Mouse (Mus musculus): ENCODE results near the gene Mrpl55. TPM values are rescaled to one million over a fixed set of nuclear protein-coding genes. Genes with fewer than 3 reads are reported as not detected.

Mrpl55 gene
- polyA plus RNA-seq, 1 experiment from 2014 or later = 113 TPM

- WGBS = 10% methylated on average over 7 of the region's 7 CpGs
- Histone ChIP-seq H3K4me1 (ENCODE audit: control insufficient read depth, insufficient read depth, low read length) (peaks cover 13% of the 10 kb centered on the region), H3K9me3 (ENCODE audit: control insufficient read depth, low read length) (no peaks in the 10 kb centered on the region), H3K4me2 (replicated peaks; ENCODE audit: low read depth, low read length) (no peak overlapping the region), H3K9ac (ENCODE audit: low read depth, low read length) (no peak overlapping the region), H3K27me3 (ENCODE audit: control insufficient read depth, insufficient read depth, low read length) (no peaks in the 10 kb centered on the region), H3K36me3 (ENCODE audit: control insufficient read depth, insufficient read depth, low read length) (no peaks in the 10 kb centered on the region), H3K27ac (ENCODE audit: low read depth, low read length) (no peak overlapping the region), H3K4me3 (ENCODE audit: low read length) (no peak overlapping the region)
- ATAC-seq (ENCODE audit: low FRiP score, low TSS enrichment) = no peak
These were observed 28.0 kb downstream of the Mrpl55 start for GRCm38 (mm10) chr11:59230144-59230760.

DNA sequence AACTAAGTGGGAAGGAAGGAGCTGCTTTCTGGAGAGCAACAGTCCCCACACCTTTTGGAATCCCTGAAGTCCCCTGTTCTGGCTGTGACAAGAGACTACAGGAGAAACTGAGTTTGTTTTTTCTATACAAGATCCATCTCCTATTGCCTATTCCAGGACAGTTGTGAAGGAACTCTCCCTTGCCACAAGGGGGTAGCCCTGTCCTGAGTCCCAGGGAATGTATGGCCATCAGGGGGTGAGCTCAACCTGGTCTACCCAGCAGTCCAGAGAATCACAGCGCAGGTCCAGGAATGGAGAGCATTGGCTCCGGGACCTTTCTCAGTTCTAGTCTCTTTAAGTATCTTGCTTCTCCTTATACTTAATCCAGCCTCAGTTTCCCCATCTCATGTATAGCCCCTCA lies 30.5 kb downstream of the Mrpl55 start:
- no peak for ATAC-seq (ENCODE audit: low FRiP score, low TSS enrichment)
- Histone ChIP-seq H3K36me3 (ENCODE audit: control insufficient read depth, insufficient read depth, low read length) (no peaks in the 10 kb centered on the region), H3K27me3 (ENCODE audit: control insufficient read depth, insufficient read depth, low read length) (no peaks in the 10 kb centered on the region), H3K27ac (ENCODE audit: low read depth, low read length) (no peak overlapping the region), H3K9me3 (ENCODE audit: control insufficient read depth, low read length) (no peaks in the 10 kb centered on the region), H3K4me3 (ENCODE audit: low read length) (no peak overlapping the region), H3K4me1 (ENCODE audit: control insufficient read depth, insufficient read depth, low read length) (no peaks in the 10 kb centered on the region), H3K4me2 (replicated peaks; ENCODE audit: low read depth, low read length) (no peak overlapping the region), H3K9ac (ENCODE audit: low read depth, low read length) (no peak overlapping the region)
- 60% methylated on average over 2 of the region's 2 CpGs for WGBS

- WGBS = 2% methylated on average over 15 of the region's 15 CpGs
- H3K36me3 ChIP-seq (ENCODE audit: control insufficient read depth, insufficient read depth, low read length) = no peaks in the 10 kb centered on the region
- H3K27me3 ChIP-seq (ENCODE audit: control insufficient read depth, insufficient read depth, low read length) = peaks cover 16% of the 10 kb centered on the region; the same call in 1 of the 2 replicates
- H3K9ac ChIP-seq (ENCODE audit: low read depth, low read length) = no peak overlapping the region
- ATAC-seq (ENCODE audit: low FRiP score, low TSS enrichment) = peak; percentile 75
- H3K4me2 ChIP-seq (replicated peaks; ENCODE audit: low read depth, low read length) = no peak overlapping the region
- no peak overlapping the region for H3K4me3 ChIP-seq (ENCODE audit: low read length)
- H3K27ac ChIP-seq (ENCODE audit: low read depth, low read length) = no peak overlapping the region
- H3K9me3 ChIP-seq (ENCODE audit: control insufficient read depth, low read length) = no peaks in the 10 kb centered on the region
- H3K4me1 ChIP-seq (ENCODE audit: control insufficient read depth, insufficient read depth, low read length) = no peaks in the 10 kb centered on the region
These were observed 36.5 kb downstream of the Mrpl55 start for GRCm38 (mm10) chr11:59238525-59239427.

DNA sequence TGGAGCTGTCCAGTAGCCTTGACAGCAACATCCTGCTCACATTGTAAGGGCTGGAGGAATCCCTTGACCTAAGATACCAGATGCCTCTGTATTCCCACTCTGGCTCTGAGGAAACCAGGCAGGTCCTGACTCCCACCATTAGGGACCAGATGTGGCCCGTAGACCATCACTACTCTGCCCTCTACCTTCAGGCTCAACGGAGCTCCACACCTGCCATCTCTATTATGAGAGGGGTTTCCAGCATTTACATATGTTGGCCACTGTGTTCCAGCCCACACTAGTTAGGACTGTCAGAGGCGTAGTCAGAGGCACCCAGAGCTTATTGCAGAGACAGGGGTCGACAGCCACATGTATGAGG lies 37.1 kb downstream of the Mrpl55 start:
- Histone ChIP-seq H3K4me1 (ENCODE audit: control insufficient read depth, insufficient read depth, low read length) (no peaks in the 10 kb centered on the region), H3K36me3 (ENCODE audit: control insufficient read depth, insufficient read depth, low read length) (no peaks in the 10 kb centered on the region), H3K27me3 (ENCODE audit: control insufficient read depth, insufficient read depth, low read length) (peaks cover 18% of the 10 kb centered on the region; the same call in 1 of the 2 replicates), H3K9ac (ENCODE audit: low read depth, low read length) (no peak overlapping the region), H3K27ac (ENCODE audit: low read depth, low read length) (no peak overlapping the region), H3K4me3 (ENCODE audit: low read length) (no peak overlapping the region), H3K4me2 (replicated peaks; ENCODE audit: low read depth, low read length) (no peak overlapping the region), H3K9me3 (ENCODE audit: control insufficient read depth, low read length) (no peaks in the 10 kb centered on the region)
- ATAC-seq (ENCODE audit: low FRiP score, low TSS enrichment) = peak; percentile 32
- WGBS = 55% methylated on average over 4 of the region's 4 CpGs

GRCm38 (mm10) chr11:59239796-59240195 lies 37.5 kb downstream of the Mrpl55 start:
- Histone ChIP-seq H3K9me3 (ENCODE audit: control insufficient read depth, low read length) (no peaks in the 10 kb centered on the region), H3K9ac (ENCODE audit: low read depth, low read length) (no peak overlapping the region), H3K4me1 (ENCODE audit: control insufficient read depth, insufficient read depth, low read length) (no peaks in the 10 kb centered on the region), H3K27ac (ENCODE audit: low read depth, low read length) (no peak overlapping the region), H3K27me3 (ENCODE audit: control insufficient read depth, insufficient read depth, low read length) (peaks cover 18% of the 10 kb centered on the region; the same call in 1 of the 2 replicates), H3K4me3 (ENCODE audit: low read length) (no peak overlapping the region), H3K36me3 (ENCODE audit: control insufficient read depth, insufficient read depth, low read length) (no peaks in the 10 kb centered on the region), H3K4me2 (replicated peaks; ENCODE audit: low read depth, low read length) (no peak overlapping the region)
- 74% methylated on average over 4 of the region's 4 CpGs for WGBS
- no peak for ATAC-seq (ENCODE audit: low FRiP score, low TSS enrichment)

DNA sequence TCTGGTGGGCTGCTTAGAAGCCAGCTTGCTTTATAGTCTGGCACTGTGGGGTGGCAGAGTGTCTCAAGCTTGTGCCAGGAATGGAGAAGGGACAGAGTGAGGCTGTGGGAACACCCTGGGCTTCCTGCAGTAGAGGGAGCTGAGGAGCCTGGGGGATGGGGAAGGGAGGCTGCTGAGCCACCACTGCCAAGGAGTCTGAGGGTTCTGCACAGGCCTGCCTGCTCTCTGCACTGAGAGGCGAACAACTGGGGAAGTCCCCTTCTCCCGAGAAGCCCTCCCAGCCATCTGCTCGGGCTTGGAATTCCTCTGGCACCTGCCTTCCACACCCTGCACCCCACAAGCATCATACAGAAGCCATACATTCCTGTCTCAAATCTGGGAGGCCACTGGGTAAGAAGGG lies 39.6 kb downstream of the Mrpl55 start:
- ATAC-seq (ENCODE audit: low FRiP score, low TSS enrichment) = no peak
- Histone ChIP-seq H3K27ac (ENCODE audit: low read depth, low read length) (no peak overlapping the region), H3K36me3 (ENCODE audit: control insufficient read depth, insufficient read depth, low read length) (no peaks in the 10 kb centered on the region), H3K4me2 (replicated peaks; ENCODE audit: low read depth, low read length) (no peak overlapping the region), H3K9me3 (ENCODE audit: control insufficient read depth, low read length) (no peaks in the 10 kb centered on the region), H3K27me3 (ENCODE audit: control insufficient read depth, insufficient read depth, low read length) (peaks cover 18% of the 10 kb centered on the region; the same call in 1 of the 2 replicates), H3K4me3 (ENCODE audit: low read length) (no peak overlapping the region), H3K4me1 (ENCODE audit: control insufficient read depth, insufficient read depth, low read length) (no peaks in the 10 kb centered on the region), H3K9ac (ENCODE audit: low read depth, low read length) (no peak overlapping the region)
- WGBS = 18% methylated on average over 3 of the region's 3 CpGs

GRCm38 (mm10) chr11:59243856-59244255 lies 41.6 kb downstream of the Mrpl55 start:
- WGBS = 11% methylated on average over 6 of the region's 6 CpGs
- Histone ChIP-seq H3K4me2 (replicated peaks; ENCODE audit: low read depth, low read length) (no peak overlapping the region), H3K27me3 (ENCODE audit: control insufficient read depth, insufficient read depth, low read length) (peaks cover 18% of the 10 kb centered on the region; the same call in 1 of the 2 replicates)

DNA sequence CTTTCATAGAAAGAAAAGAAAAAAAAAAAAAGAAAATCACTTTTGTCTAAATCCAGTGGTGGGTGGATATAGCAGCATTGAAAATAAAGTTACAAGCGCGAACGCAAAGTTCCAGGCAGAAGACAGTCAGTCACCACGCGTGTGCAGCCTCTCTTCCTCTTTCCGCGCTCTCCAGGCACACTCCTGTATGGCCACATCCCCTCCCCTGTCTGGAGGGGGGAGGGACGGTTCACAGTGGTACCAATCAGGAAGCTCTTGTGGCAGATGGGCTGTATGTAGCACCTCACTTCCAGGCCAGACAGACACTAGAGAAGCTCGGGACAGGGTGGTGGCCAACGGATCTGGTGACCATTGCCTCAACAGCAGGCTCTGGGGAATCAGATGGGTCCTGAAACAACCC lies 45.8 kb downstream of the Mrpl55 start:
- Histone ChIP-seq H3K4me2 (replicated peaks; ENCODE audit: low read depth, low read length) (no peak overlapping the region), H3K9ac (ENCODE audit: low read depth, low read length) (no peak overlapping the region), H3K27me3 (ENCODE audit: control insufficient read depth, insufficient read depth, low read length) (peaks cover 7% of the 10 kb centered on the region; the same call in 1 of the 2 replicates), H3K27ac (ENCODE audit: low read depth, low read length) (no peak overlapping the region), H3K9me3 (ENCODE audit: control insufficient read depth, low read length) (no peaks in the 10 kb centered on the region), H3K4me1 (ENCODE audit: control insufficient read depth, insufficient read depth, low read length) (no peaks in the 10 kb centered on the region), H3K36me3 (ENCODE audit: control insufficient read depth, insufficient read depth, low read length) (no peaks in the 10 kb centered on the region), H3K4me3 (ENCODE audit: low read length) (no peak overlapping the region)
- WGBS = 53% methylated on average over 10 of the region's 10 CpGs
- ATAC-seq (ENCODE audit: low FRiP score, low TSS enrichment) = no peak

More at GRCm38 (mm10) chr11:59243856-59244255, 41.6 kb downstream of the Mrpl55 start:
- Histone ChIP-seq H3K36me3 (ENCODE audit: control insufficient read depth, insufficient read depth, low read length) (no peaks in the 10 kb centered on the region), H3K9me3 (ENCODE audit: control insufficient read depth, low read length) (no peaks in the 10 kb centered on the region), H3K27ac (ENCODE audit: low read depth, low read length) (no peak overlapping the region), H3K4me3 (ENCODE audit: low read length) (no peak overlapping the region), H3K9ac (ENCODE audit: low read depth, low read length) (no peak overlapping the region), H3K4me1 (ENCODE audit: control insufficient read depth, insufficient read depth, low read length) (no peaks in the 10 kb centered on the region)
- no peak for ATAC-seq (ENCODE audit: low FRiP score, low TSS enrichment)
